Mouse (Mus musculus): ENCODE measurements at regions not wholly inside any gene's neighbourhood (a gene's known extent, or its start where the extent isn't known, plus 50 kb on each side); places are given as distances from the start of the nearest gene placed in this dataset.

DNA sequence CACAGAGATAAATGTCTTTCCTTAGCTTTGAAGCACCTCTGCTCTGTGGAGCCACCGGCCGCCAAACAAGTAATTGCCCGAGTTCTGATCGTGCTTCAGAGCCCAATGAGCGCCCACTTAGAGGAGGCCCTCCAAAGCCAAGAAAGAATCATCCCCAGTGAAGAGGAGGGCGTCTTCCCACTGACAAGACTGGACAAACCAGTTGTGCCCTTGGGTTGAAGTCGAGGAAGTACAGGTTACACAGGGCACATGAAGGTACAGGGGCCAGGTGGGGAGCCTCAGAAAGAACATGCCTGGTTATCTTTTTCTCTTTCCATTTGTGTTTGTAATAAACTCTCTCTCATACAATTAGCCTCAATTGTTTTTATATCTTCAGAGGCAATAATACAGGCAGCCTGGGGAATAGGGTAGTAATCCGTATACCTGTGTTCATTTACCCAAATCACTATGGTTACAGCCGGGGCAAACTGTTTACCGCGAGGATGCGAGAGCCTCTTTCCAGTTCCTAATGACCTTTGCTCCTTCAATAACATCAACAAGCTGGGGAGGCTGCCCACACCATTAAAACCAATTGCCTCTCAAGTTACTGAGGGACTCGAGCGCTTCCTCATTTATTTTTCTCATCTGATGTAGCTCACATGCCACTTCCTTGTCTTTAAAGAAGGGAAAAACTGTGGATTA lies 503.5 kb upstream of the Mki67 start:
- Histone ChIP-seq H3K4me3 (no peak overlapping the region), H3K27ac (no peak overlapping the region)
- DNase-seq (ENCODE audit: extremely low spot score in 1 of 2, low spot score in 2 of 2), result no peak
- no peak for TF ChIP-seq CTCF (IDR thresholded peaks at IDR 0.05)
- intact Hi-C loops (cut with DNase I), result no loop called here

DNA sequence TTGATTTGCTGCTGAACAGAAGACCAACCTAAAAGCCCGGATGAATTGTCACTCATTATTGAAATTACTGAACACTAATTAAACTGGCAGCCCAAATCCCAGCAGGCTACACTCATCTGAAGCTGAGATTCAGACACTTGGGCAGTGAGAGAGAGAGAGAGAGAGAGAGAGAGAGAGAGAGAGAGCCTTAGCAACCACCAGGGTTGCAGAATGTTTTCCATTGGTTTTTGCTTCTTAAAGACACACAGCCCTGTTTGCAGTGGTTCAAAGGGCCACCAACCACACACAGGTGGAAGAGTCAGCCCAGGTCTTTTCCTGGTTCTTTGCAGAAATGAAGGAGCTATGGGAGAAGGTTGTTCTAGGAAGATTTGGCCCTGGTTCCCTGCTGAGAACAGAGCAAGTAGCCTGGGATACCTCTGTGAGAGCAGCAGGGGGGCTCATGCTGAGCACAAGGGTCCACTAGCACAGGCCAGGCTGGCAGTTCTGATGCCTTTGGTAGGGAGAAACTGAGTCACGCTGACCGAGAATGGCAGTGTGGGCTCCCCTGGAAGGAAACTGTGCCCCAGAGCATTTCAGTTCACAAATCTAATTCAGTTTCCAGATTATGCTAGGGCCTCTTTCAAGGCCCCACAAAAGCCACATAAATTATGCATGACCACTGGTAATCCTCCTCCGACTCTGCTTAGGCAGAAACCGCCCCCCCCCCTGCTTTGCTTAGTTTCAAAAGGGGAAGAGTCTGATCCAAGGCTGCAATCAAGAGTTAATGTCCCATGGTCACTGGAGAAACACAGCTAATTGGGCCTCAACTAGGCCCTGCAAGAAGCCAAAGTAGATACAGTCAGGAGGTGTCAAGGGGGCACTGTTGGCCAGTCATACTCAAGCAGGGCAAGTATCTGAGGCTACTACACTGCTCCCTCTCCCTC lies 504.3 kb upstream of the Mki67 start:
- H3K27ac ChIP-seq, result no peak overlapping the region
- TF ChIP-seq CTCF (IDR thresholded peaks at IDR 0.05), result no peak
- DNase-seq (ENCODE audit: extremely low spot score in 1 of 2, low spot score in 2 of 2), result no peak
- intact Hi-C loops (cut with DNase I), result no loop called here
- H3K4me3 ChIP-seq, result no peak overlapping the region

DNA sequence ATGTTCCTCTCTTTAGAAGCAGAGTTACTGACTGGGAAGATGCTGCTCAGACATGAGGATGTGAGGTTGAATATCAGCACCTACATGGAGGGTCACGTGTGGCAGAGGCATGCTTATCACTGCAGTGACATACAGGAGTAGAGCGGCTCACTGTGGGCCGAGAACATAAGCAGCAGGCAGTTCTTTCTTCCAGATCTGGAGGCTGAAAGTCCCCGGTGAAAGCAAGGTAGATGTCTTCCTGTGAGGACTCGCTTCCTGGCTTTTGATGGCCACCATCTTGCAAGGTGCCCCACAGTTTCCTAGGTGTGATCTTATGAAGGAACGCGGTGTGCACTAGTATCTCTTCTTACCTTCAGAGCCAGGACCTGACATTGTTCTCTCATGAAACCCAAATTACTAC lies 505.5 kb upstream of the Mki67 start:
- Histone ChIP-seq H3K4me3 (no peak overlapping the region), H3K27ac (no peak overlapping the region)
- TF ChIP-seq CTCF (IDR thresholded peaks at IDR 0.05), result no peak
- no peak for DNase-seq (ENCODE audit: extremely low spot score in 1 of 2, low spot score in 2 of 2)
- intact Hi-C loops (cut with DNase I), result no loop called here

DNA sequence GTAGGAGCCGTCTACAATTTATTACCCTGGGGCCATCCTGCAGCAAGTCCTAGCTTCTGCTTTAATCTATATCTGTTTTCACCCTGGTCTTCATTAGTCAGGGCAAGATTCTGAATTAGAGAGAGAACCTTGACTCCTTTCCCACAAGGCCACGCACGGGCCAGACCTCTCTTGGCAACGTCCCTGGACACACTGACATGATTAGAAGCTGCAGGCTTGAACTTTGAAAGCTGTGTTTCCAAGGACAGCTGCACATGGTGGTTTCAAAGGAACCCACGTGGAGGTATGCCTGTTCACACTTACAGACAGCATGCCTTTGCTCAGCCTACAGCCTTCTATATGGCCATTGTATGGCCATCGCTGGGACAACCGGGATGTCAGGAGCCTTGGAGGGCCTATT lies 509.9 kb upstream of the Mki67 start:
- no peak overlapping the region for H3K4me3 ChIP-seq
- no peak for DNase-seq (ENCODE audit: extremely low spot score in 1 of 2, low spot score in 2 of 2)
- intact Hi-C loops (cut with DNase I), result no loop called here
- TF ChIP-seq CTCF (IDR thresholded peaks at IDR 0.05), result no peak
- H3K27ac ChIP-seq, result no peak overlapping the region

DNA sequence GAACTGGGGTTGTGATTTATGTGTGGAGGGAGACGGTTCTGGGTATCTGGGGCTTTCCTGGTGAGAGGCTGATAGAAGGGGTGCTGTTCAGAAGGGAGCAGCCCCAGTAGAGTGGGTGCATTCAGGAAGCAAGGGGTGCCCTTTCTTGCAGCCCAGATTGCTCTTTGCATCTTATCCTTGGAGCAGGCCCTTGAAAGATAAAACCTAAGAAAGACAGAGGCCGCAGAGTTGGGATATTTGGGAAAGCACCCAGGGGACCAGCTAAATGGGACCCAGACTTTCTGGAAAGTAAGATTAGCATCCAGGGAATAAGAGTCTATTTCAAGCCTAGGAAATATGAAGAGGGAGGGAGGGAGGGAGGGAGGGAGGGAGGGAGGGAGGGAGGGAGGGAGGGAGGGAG lies 512.2 kb upstream of the Mki67 start:
- H3K4me3 ChIP-seq, result no peak overlapping the region
- intact Hi-C loops (cut with DNase I), result no loop called here
- no peak for DNase-seq (ENCODE audit: extremely low spot score in 1 of 2, low spot score in 2 of 2)
- TF ChIP-seq CTCF (IDR thresholded peaks at IDR 0.05), result no peak
- H3K27ac ChIP-seq, result no peak overlapping the region

DNA sequence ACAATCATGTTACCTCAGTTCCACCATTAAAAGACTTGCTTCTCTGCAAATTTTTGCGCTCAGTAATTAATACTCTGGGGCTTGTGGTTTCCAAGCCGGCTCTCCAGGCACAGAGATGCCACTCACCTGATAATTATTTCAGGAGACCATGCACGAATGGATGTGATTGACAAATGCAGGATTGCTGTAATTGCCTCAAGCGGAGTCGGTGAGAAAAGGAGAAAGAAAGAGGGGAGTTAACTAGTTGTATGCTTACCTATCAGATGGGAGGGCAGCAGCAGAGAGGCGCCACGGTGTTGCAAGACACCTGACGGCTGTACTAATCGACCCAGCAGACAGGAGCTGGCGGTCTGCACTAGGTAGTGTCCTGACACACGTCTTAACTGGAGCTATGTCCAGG lies 513.4 kb upstream of the Mki67 start:
- no peak for DNase-seq (ENCODE audit: extremely low spot score in 1 of 2, low spot score in 2 of 2)
- intact Hi-C loops (cut with DNase I), result no loop called here
- Histone ChIP-seq H3K4me3 (no peak overlapping the region), H3K27ac (no peak overlapping the region)
- TF ChIP-seq CTCF (IDR thresholded peaks at IDR 0.05), result no peak

DNA sequence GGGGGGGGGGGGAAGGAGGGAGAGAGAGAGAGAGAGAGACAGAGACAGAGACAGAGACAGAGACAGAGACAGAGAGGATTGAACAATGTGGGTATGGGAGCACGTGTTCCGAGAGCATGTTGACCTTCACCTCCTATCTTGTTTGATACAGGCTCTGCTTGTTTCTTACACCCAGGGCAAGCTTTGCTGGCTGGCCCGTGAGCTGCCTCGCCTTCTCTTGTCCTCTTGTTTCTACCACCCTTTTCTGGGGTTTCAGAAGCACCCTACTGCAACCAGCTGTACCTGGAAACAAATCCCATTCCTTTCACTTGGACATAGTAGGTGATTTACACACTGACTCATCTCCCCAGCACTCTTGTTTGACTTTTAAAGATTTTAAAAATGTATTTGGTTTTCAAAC lies 516.0 kb upstream of the Mki67 start:
- TF ChIP-seq CTCF (IDR thresholded peaks at IDR 0.05), result no peak
- intact Hi-C loops (cut with DNase I), result no loop called here
- DNase-seq (ENCODE audit: extremely low spot score in 1 of 2, low spot score in 2 of 2), result no peak
- Histone ChIP-seq H3K4me3 (no peak overlapping the region), H3K27ac (no peak overlapping the region)

DNA sequence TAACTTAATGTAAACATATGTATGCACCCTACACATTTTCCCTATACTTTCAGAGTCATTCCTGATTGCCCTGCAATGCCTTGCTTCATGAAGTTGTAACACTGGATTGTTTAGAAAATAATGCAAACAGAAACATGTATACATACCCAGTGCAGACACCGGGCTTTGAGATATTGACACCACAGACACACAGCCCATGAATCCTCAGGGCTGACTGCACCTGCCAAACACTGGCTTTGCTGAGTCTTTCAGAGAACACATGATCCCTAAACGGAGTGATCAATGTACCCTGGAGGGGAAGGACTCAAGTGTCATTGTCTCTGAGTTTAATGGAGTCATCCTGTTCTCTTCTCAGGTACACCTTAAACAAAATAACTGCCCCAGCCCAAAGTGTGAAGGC lies 519.4 kb upstream of the Mki67 start:
- intact Hi-C loops (cut with DNase I), result no loop called here
- no peak for TF ChIP-seq CTCF (IDR thresholded peaks at IDR 0.05)
- DNase-seq (ENCODE audit: extremely low spot score in 1 of 2, low spot score in 2 of 2), result no peak

DNA sequence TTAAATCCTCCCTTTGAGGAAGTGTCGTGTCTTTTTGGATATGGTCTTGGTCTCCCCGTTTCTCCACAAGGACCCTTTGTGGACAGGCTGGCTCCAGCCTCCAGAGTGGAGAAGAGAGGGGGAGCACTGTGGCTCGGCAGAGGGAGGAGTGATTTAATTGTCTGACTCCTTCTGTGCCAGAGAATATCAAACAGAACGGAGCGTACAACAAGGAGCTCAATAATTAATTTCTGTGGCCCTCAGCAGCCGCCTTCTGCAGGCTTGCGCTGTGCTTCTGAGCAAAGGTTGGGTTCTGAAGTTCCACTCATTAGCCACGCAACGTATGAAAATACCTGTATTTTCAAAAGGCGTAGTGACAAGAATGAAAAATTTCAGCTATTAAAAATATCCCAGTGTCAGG lies 520.2 kb upstream of the Mki67 start:
- H3K27ac ChIP-seq, result no peak overlapping the region
- no peak overlapping the region for H3K4me3 ChIP-seq
- intact Hi-C loops (cut with DNase I), result no loop called here
- TF ChIP-seq CTCF (IDR thresholded peaks at IDR 0.05), result no peak
- no peak for DNase-seq (ENCODE audit: extremely low spot score in 1 of 2, low spot score in 2 of 2)

More for the DNA sequence above, 519.4 kb upstream of the Mki67 start:
- H3K4me3 ChIP-seq, result no peak overlapping the region
- no peak overlapping the region for H3K27ac ChIP-seq

DNA sequence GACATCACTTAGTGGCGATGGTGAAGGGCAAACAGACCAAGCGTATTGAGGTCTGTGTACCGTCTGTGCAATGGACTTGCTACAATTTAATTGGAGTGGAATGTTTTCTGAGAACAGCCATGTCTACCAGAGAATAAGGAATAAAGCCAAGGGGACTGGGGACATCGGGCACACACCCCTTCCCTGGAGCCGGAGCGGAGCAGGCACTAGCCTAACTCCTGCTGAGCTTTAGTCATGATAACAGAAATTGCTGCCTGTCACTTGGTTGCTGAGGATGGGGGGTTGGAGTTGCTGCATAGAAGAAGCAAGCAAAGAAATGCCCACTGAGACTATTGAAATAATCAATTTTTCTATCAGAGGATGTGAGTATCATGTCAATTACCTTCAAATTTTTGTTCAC lies 549.5 kb upstream of the Mki67 start:
- Histone ChIP-seq H3K4me3 (no peak overlapping the region), H3K27ac (no peak overlapping the region)
- DNase-seq (ENCODE audit: extremely low spot score in 1 of 2, low spot score in 2 of 2), result no peak
- no peak for TF ChIP-seq CTCF (IDR thresholded peaks at IDR 0.05)
- intact Hi-C loops (cut with DNase I), result no loop called here

DNA sequence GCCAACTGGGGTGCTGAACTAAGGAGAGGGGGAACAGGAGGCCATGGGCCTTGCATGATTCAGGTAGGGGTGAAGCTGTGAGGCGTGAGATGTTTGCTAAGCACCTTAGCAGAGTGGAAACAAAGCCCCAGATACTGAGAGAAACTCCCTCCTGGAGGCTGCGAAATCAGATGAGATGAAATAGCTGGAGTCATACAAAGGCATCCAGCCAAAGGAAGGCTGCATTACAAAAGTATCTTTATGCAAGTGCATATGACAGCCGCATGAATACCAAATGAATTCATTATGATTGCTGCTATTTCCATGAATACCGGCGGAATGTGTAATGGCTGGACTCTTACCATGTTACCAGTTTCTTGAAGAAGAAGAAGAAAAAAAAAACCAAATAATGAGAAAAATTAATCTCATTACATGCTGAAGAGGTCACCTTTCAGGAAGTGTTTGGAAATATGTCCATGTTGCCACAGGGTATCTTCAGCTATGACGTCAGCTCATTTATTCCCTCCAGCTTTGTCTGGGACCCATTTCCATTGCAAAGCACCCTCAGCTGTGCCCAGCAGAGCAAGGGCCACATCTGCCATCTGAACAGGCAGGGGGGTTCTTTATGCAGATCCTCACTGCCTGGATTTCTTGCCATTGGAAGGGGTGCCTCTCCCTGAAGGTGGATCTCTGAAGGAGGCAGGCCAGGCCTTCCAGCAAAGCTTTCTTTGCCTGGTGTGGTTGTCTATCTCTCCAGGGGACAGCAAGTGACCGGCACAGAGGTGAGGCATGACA lies 551.7 kb upstream of the Mki67 start:
- intact Hi-C loops (cut with DNase I), result no loop called here
- peak overlapping the region; percentile 54 for H3K27ac ChIP-seq
- no peak for TF ChIP-seq CTCF (IDR thresholded peaks at IDR 0.05)
- no peak for DNase-seq (ENCODE audit: extremely low spot score in 1 of 2, low spot score in 2 of 2)
- no peak overlapping the region for H3K4me3 ChIP-seq

DNA sequence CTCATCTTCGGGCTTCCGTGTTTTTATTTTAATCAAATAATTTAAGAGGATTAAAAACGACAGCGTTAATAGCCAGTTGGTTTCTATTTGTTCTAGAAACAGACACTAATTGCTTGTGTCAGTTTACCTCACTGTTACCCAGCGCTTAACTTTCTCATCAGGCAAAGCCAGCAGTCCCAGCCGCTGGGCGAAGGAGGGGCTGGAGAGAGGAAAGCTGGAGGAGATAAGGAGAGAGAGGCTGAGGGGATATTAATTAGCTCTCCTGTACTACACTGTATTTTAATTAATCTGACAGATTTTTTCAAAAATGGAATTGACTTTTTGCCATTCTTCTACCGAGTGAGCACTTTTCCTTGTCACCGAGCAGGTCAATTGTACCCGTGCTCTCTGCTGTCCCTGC lies 559.5 kb upstream of the Mki67 start:
- no peak for DNase-seq (ENCODE audit: extremely low spot score in 1 of 2, low spot score in 2 of 2)
- intact Hi-C loops (cut with DNase I), result no loop called here
- TF ChIP-seq CTCF (IDR thresholded peaks at IDR 0.05), result no peak

More for the DNA sequence above, 559.5 kb upstream of the Mki67 start:
- Histone ChIP-seq H3K4me3 (no peak overlapping the region), H3K27ac (no peak overlapping the region)

Measured in left cerebral cortex, adult 2 months (tissue).